Mouse (Mus musculus) myocyte (in vitro differentiated cells): ENCODE measurements at regions not wholly inside any gene's neighbourhood (a gene's known extent, or its start where the extent isn't known, plus 50 kb on each side); places are given as distances from the start of the nearest gene placed in this dataset.

Experiments
- H3K27me3 ChIP-seq: one replicate; pipeline ENCODE4 v1.6.1; 2011; ENCODE audit not compliant: control insufficient read depth, insufficient read depth, insufficient read length
- H3K36me3 ChIP-seq: one replicate; pipeline ENCODE4 v1.6.1; 2011; ENCODE audit not compliant: control insufficient read depth, insufficient read depth
- H3K4me2 ChIP-seq: one replicate; pipeline ENCODE4 v1.6.1; 2011; ENCODE audit warnings: low read depth, control low read depth
- H3K4me3 ChIP-seq: one replicate; pipeline ENCODE4 v1.5.1; 2011; ENCODE audit warnings: mild to moderate bottlenecking, control low read depth, moderate library complexity
- H3K79me2 ChIP-seq: one replicate; pipeline ENCODE4 v1.6.1; 2011; ENCODE audit not compliant: control insufficient read depth, insufficient read depth
- H3ac ChIP-seq: one replicate; pipeline ENCODE4 v1.6.1; 2011; ENCODE audit not compliant: control insufficient read depth, insufficient read length
- CEBPB ChIP-seq: IDR thresholded peaks from 2 replicates; pipeline ENCODE4 v1.6.1; 2011; ENCODE audit warnings: mild to moderate bottlenecking, moderate library complexity; ENCODE audit not compliant: poor library complexity, insufficient read depth, severe bottlenecking
- E2F4 ChIP-seq: IDR thresholded peaks from one replicate; pipeline ENCODE4 v1.6.1; 2011; ENCODE audit warnings: mild to moderate bottlenecking, control low read depth, moderate library complexity; ENCODE audit not compliant: insufficient read depth
- MAX ChIP-seq: IDR thresholded peaks from one replicate; pipeline ENCODE4 v1.6.1; 2011; ENCODE audit warnings: low read depth, mild to moderate bottlenecking, control low read depth
- MYOD1 ChIP-seq, 3 experiments: IDR thresholded peaks; one replicate each; pipeline ENCODE4 v1.6.1; 2011; ENCODE audit warnings: control low read depth in 2 of 3, low read depth in 2 of 3, mild to moderate bottlenecking in 2 of 3, moderate library complexity in 1 of 3; ENCODE audit not compliant: insufficient read length in 2 of 3, control insufficient read depth in 1 of 3
- MYOG ChIP-seq, 3 experiments: IDR thresholded peaks; one replicate each; pipeline ENCODE4 v1.6.1; 2011; ENCODE audit warnings: control low read depth in 2 of 3, low read depth in 2 of 3, mild to moderate bottlenecking in 2 of 3; ENCODE audit not compliant: insufficient read length in 2 of 3, control insufficient read depth in 1 of 3, insufficient read depth in 1 of 3
- POLR2A ChIP-seq: IDR thresholded peaks from one replicate; pipeline ENCODE4 v1.6.1; 2011; ENCODE audit warnings: low read depth, mild to moderate bottlenecking, control low read depth, moderate library complexity; ENCODE audit not compliant: insufficient read length
- POLR2AphosphoS2 ChIP-seq: IDR thresholded peaks from one replicate; pipeline ENCODE4 v1.6.1; 2011; ENCODE audit warnings: low read depth, control low read depth; ENCODE audit not compliant: insufficient read length
- REST ChIP-seq: IDR thresholded peaks from one replicate; pipeline ENCODE4 v1.6.1; 2011; ENCODE audit warnings: mild to moderate bottlenecking, control low read depth, moderate library complexity; ENCODE audit not compliant: insufficient read depth, insufficient read length
- SRF ChIP-seq: IDR thresholded peaks from one replicate; pipeline ENCODE4 v1.6.1; 2011; ENCODE audit warnings: low read depth; ENCODE audit not compliant: control insufficient read depth, insufficient read length
- TCF12 ChIP-seq: IDR thresholded peaks from one replicate; pipeline ENCODE4 v1.6.1; 2011; ENCODE audit warnings: mild to moderate bottlenecking, control low read depth; ENCODE audit not compliant: poor library complexity, insufficient read depth, severe bottlenecking
- TCF3 ChIP-seq: IDR thresholded peaks from one replicate; pipeline ENCODE4 v1.6.1; 2011; ENCODE audit warnings: low read depth, control low read depth; ENCODE audit not compliant: insufficient read length
- USF1 ChIP-seq: IDR thresholded peaks from one replicate; pipeline ENCODE4 v1.6.1; 2011; ENCODE audit warnings: low read depth, mild to moderate bottlenecking, control low read depth, moderate library complexity

DNA sequence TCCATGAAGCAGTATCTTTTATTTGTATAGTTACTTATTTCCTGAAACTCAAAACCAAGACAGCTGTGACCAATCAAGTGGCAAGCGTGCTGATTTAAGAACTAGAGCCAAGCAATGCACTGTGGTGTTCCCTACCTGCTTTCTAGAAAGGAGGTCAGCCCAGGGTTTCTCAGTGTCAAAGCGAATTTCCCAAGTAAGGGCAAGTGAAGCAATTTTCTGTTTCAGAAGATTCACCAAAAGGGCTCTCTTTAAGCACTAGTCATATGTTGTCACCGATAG lies 171.2 kb upstream of the Fer start:
- no peak for TF ChIP-seq TCF12
- TF ChIP-seq CEBPB = no peak
- Histone ChIP-seq H3ac (no peak overlapping the region), H3K4me2 (no peak overlapping the region), H3K36me3 (no peaks in the 10 kb centered on the region), H3K79me2 (no peaks in the 10 kb centered on the region), H3K27me3 (no peaks in the 10 kb centered on the region), H3K4me3 (no peak overlapping the region)

DNA sequence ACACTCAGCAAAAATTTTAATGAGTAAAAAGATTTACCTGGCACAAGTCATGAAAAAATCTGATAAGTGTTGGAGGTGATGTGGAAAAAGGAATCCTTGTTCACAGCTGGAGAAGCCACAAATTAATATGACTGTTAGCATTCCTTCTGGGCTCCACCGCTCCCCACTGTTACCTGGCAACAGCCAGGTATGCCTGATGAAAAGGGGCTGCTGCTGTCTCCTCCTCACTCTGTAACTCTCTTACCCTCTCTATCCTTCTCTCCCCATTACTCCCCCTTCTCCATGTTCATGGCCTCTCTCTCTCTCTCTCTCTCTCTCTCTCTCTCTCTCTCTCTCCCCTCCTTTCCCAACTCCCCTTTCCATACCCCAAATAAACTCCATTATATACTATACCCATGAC lies 169.6 kb upstream of the Fer start:
- H3K4me2 ChIP-seq = no peak overlapping the region

DNA sequence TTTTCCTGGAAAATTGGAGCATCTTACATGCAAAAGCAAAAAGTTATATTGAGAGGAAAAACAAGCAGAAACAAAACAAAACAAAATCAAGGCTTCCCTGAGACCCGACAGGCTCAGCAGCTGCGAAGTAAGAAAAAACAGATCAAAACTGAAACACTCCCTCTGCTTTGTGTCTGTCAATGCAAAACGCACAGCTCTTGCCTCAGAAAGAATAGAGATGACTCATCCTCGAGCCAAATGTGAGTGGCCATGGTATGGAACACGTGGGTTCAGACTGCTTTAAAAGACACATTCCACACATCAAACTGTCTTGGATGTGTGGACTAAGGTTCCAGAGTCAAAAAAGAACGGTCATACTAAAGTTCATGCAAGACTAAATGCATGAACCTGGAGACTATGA lies 163.3 kb upstream of the Fer start:
- no peaks in the 10 kb centered on the region for H3K27me3 ChIP-seq
- H3K4me2 ChIP-seq = peak overlapping the region; percentile 18

More for the DNA sequence above, 169.6 kb upstream of the Fer start:
- Histone ChIP-seq H3K27me3 (no peaks in the 10 kb centered on the region), H3ac (no peak overlapping the region), H3K4me3 (no peak overlapping the region), H3K79me2 (no peaks in the 10 kb centered on the region), H3K36me3 (no peaks in the 10 kb centered on the region)
- TF ChIP-seq MAX = no peak

DNA sequence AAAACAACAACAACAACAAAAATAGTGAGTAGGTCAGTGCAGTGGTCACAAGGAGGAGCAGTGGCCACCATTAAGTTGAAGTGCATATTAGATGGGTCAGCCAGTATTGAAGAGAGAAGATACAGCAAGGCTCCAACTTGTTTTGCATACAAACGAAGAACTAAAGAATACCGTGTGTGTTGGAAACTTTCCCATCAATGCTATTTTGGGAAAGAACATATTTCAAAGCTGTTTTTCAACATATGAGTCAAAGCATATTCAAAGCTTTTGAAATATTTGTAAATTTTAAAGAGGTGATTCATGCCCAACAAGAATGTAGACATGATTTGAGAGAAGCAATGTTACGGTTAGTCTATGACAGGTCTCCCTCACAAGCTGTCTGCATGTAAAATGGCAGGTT lies 157.9 kb upstream of the Fer start:
- H3K36me3 ChIP-seq = no peaks in the 10 kb centered on the region

More for the DNA sequence above, 163.3 kb upstream of the Fer start:
- H3ac ChIP-seq = no peak overlapping the region
- no peaks in the 10 kb centered on the region for H3K36me3 ChIP-seq
- H3K4me3 ChIP-seq = no peak overlapping the region
- TF ChIP-seq CEBPB (no peak), USF1 (peak; percentile 47)
- H3K79me2 ChIP-seq = no peaks in the 10 kb centered on the region

DNA sequence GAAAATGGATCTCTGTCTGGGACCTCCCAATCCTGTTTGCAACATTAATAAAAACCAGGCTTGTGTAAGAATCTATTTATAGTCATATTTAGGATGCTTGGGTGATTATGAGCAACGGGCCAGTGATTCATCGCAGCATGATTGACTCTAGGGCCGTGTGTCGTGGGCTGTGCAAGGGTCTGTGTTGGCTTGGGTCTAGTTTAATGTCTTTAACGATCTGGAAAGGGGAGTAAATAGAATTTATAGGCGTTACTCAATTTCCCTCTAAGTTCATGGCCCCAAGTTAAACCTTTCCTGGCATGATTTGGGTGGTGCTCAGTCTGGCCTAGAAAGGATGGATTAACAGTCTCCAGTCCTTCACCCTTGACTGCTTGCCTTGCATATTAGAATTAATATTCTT lies 149.9 kb upstream of the Fer start:
- Histone ChIP-seq H3K27me3 (no peaks in the 10 kb centered on the region), H3K36me3 (no peaks in the 10 kb centered on the region), H3K4me3 (no peak overlapping the region), H3K79me2 (no peaks in the 10 kb centered on the region), H3K4me2 (peak overlapping the region; percentile 62), H3ac (no peak overlapping the region)
- peak in 1 of 3 experiments; percentile 39 for TF ChIP-seq MYOD1 (IDR thresholded peaks at IDR 0.05; ENCODE audit: control insufficient read depth in 1 of 3, insufficient read length in 2 of 3, low read depth in 2 of 3)
- TF ChIP-seq E2F4 = no peak
- no peak for TF ChIP-seq USF1
- 0 out of 2 replicates have a peak, but pooled peaks have one; percentile 48 for TF ChIP-seq CEBPB

More for the DNA sequence above, 157.9 kb upstream of the Fer start:
- no peak for TF ChIP-seq CEBPB
- no peak for TF ChIP-seq REST
- TF ChIP-seq MYOD1 (IDR thresholded peaks at IDR 0.05; ENCODE audit: control insufficient read depth in 1 of 3, insufficient read length in 2 of 3, low read depth in 2 of 3) = no peak
- Histone ChIP-seq H3K27me3 (no peaks in the 10 kb centered on the region), H3K4me2 (no peak overlapping the region), H3K4me3 (no peak overlapping the region), H3K79me2 (no peaks in the 10 kb centered on the region), H3ac (no peak overlapping the region)

DNA sequence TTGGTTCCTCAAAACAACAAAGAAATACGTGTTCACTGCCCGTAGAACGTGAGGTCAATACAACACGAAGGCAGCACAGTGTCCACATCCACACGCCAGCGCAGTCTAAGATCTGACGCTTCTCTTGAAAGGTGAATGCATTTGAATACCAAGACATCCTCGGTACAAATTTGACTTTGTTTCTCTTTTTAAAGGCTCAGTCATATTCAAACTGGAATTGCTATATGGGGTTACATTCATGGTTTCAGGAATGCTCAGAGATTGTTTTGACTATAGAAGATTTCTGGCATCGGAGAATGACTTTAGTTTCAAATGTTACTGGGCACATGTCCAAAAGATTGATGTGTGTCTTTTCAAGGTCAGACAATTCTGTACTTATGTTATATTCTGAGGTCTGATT lies 147.2 kb upstream of the Fer start:
- H3K27me3 ChIP-seq = no peaks in the 10 kb centered on the region
- no peak overlapping the region for H3K4me3 ChIP-seq
- TF ChIP-seq REST = no peak
- no peak for TF ChIP-seq TCF3
- TF ChIP-seq CEBPB = no peak
- TF ChIP-seq TCF12 = no peak
- TF ChIP-seq SRF = no peak
- TF ChIP-seq USF1 = no peak
- no peak for TF ChIP-seq POLR2AphosphoS2
- no peak for TF ChIP-seq MYOD1 (IDR thresholded peaks at IDR 0.05; ENCODE audit: control insufficient read depth in 1 of 3, insufficient read length in 2 of 3, low read depth in 2 of 3)
- TF ChIP-seq POLR2A = no peak
- TF ChIP-seq MAX = no peak
- no peak for TF ChIP-seq MYOG (IDR thresholded peaks at IDR 0.05; ENCODE audit: control insufficient read depth in 1 of 3, insufficient read depth in 1 of 3, insufficient read length in 2 of 3, low read depth in 2 of 3)
- TF ChIP-seq E2F4 = no peak
- H3K79me2 ChIP-seq = no peaks in the 10 kb centered on the region
- no peak overlapping the region for H3ac ChIP-seq
- H3K36me3 ChIP-seq = no peaks in the 10 kb centered on the region
- no peak overlapping the region for H3K4me2 ChIP-seq

DNA sequence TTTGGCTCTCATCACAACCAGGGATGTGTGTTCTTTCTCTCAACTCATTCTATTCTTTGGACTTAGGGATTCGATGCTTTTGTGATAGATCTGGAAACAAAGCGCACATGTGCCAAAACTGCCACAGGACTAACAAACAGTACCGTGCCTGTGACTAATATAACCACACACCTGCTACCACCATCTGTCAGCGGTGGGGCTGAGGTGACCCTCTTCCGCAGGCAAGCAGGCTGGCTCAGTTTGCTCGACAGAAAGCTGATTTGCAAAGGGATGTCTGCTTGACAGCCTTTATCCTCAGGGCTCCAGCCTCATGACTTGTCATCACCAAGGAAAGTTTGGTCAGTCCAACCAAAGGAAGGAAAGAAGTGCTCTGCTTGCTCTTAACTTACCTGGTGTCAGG lies 146.7 kb upstream of the Fer start:
- H3K79me2 ChIP-seq = no peaks in the 10 kb centered on the region
- TF ChIP-seq POLR2AphosphoS2 = no peak
- peak in 2 of 3 experiments; percentile 64 to 87 for TF ChIP-seq MYOD1 (IDR thresholded peaks at IDR 0.05; ENCODE audit: control insufficient read depth in 1 of 3, insufficient read length in 2 of 3, low read depth in 2 of 3)
- TF ChIP-seq TCF3 = peak; percentile 17
- peak in 2 of 3 experiments; percentile 59 to 72 for TF ChIP-seq MYOG (IDR thresholded peaks at IDR 0.05; ENCODE audit: control insufficient read depth in 1 of 3, insufficient read depth in 1 of 3, insufficient read length in 2 of 3, low read depth in 2 of 3)
- no peak for TF ChIP-seq MAX
- no peaks in the 10 kb centered on the region for H3K36me3 ChIP-seq
- no peak overlapping the region for H3K4me3 ChIP-seq
- H3K27me3 ChIP-seq = no peaks in the 10 kb centered on the region
- no peak overlapping the region for H3K4me2 ChIP-seq
- H3ac ChIP-seq = no peak overlapping the region
